Mouse (Mus musculus): Measurements from ENCODE around the gene Insm2. TPM values are rescaled to one million over a fixed set of nuclear protein-coding genes. Genes with fewer than 3 reads are reported as not detected.

Insm2 gene
- polyA plus RNA-seq, 1 experiment: not detected

GRCm38 (mm10) chr12:55648011-55648525, 48.8 kb downstream of the Insm2 start:
- no peaks in the 10 kb centered on the region for H3K27me3 ChIP-seq (replicated peaks)
- H3K4me1 ChIP-seq: peaks cover 2% of the 10 kb centered on the region; the same call in 1 of the 2 replicates
- TF ChIP-seq FLI1 (IDR thresholded peaks at IDR 0.05; ENCODE audit: low read length) (no peak), GATA1 (IDR thresholded peaks at IDR 0.05; ENCODE audit: borderline replicate concordance, low read length) (no peak)
- no peak overlapping the region for H3K4me3 ChIP-seq (replicated peaks)
- H3K9me3 ChIP-seq: no peaks in the 10 kb centered on the region
- peaks cover 15% of the 10 kb centered on the region for H3K36me3 ChIP-seq (replicated peaks; ENCODE audit: low read length)

Other genes with a start within 250 kb of the Insm2 start
- 19.3 and 25.9 TPM in 2 replicates for gene Psma6, start 215.2 kb upstream of the Insm2 start, polyA plus RNA-seq (2012; ENCODE audit: insufficient read depth, low replicate concordance)
- 59.9 and 92.2 TPM in 2 replicates for gene Nfkbia, start 106.8 kb upstream of the Insm2 start, polyA plus RNA-seq (2012; ENCODE audit: insufficient read depth, low replicate concordance)
- not detected in 2 replicates for gene Aldoart2, start 34.2 kb upstream of the Insm2 start, polyA plus RNA-seq (2012; ENCODE audit: insufficient read depth, low replicate concordance)
- 6.6 TPM in 1 of 2 replicates, not detected in the other for gene Ralgapa1, start 221.7 kb downstream of the Insm2 start, polyA plus RNA-seq (2012; ENCODE audit: insufficient read depth, low replicate concordance)
- 28.6 TPM in 1 of 2 replicates, not detected in the other for gene Brms1l, start 236.9 kb downstream of the Insm2 start, polyA plus RNA-seq (2012; ENCODE audit: insufficient read depth, low replicate concordance)